Mouse (Mus musculus) liver, adult 2 months (tissue): ENCODE measurements at regions not wholly inside any gene's neighbourhood (a gene's known extent, or its start where the extent isn't known, plus 50 kb on each side); places are given as distances from the start of the nearest gene placed in this dataset.

Experiments
- DNase-seq: peaks from one replicate; pipeline ENCODE4 v3.0.0-alpha.2; 2011; ENCODE audit warnings: low read depth, low spot score; ENCODE audit errors: extremely low read depth
- H3K27ac ChIP-seq: fragments of 200-500 bp; replicated peaks from 2 replicates; pipeline ENCODE4 v1.5.1; 2012; ENCODE audit warnings: low read depth, mild to moderate bottlenecking, control low read depth, inconsistent platforms, low read length; ENCODE audit not compliant: insufficient read depth
- H3K27me3 ChIP-seq: fragments of 200-500 bp; 2 replicates; pipeline ENCODE4 v1.6.1; 2012; ENCODE audit warnings: mild to moderate bottlenecking, moderate library complexity, low read length, inconsistent platforms; ENCODE audit not compliant: control insufficient read depth, insufficient read depth
- H3K36me3 ChIP-seq: fragments of 200-500 bp; 2 replicates; pipeline ENCODE4 v1.6.1; 2012; ENCODE audit warnings: low read length, inconsistent platforms; ENCODE audit not compliant: control insufficient read depth, insufficient read depth
- H3K4me1 ChIP-seq: fragments of 200-500 bp; 2 replicates; pipeline ENCODE4 v1.6.1; 2011; ENCODE audit warnings: low read length; ENCODE audit not compliant: control insufficient read depth, insufficient read depth
- H3K4me3 ChIP-seq: fragments of 200-500 bp; 2 replicates; pipeline ENCODE4 v1.5.1; 2011; ENCODE audit warnings: low read depth, mild to moderate bottlenecking, control low read depth, low read length, moderate library complexity; ENCODE audit not compliant: insufficient read depth
- H3K79me2 ChIP-seq: fragments of 200-500 bp; 2 replicates; pipeline ENCODE4 v1.6.1; 2012; ENCODE audit warnings: inconsistent platforms, mild to moderate bottlenecking, low read length, moderate library complexity; ENCODE audit not compliant: control insufficient read depth, insufficient read depth
- H3K9ac ChIP-seq: fragments of 200-500 bp; 2 replicates; pipeline ENCODE4 v1.6.1; 2012; ENCODE audit warnings: low read depth, mild to moderate bottlenecking, control low read depth, inconsistent platforms, low read length
- CTCF ChIP-seq: fragments of 200-500 bp; IDR thresholded peaks from 2 replicates; pipeline ENCODE4 v1.5.1; 2011; ENCODE audit warnings: low read depth, low read length, control low read depth
- POLR2A ChIP-seq: fragments of 200-500 bp; IDR thresholded peaks from 2 replicates; pipeline ENCODE4 v1.6.1; 2011; ENCODE audit warnings: low read length, control low read depth; ENCODE audit not compliant: insufficient read depth; ENCODE audit errors: extremely low read depth
- WGBS: fragments of 180-500 bp; shearing (Covaris S2); methylation state at CpG from one replicate; pipeline ENCODE4 v1.1.7; 2018; 5-methylcytosine and 5-hydroxymethylcytosine counted together

GRCm38 (mm10) chr19:15510395-15510794 is 436.7 kb downstream of the Psat1 start:
- Histone ChIP-seq H3K4me3 (no peak overlapping the region), H3K36me3 (no peaks in the 10 kb centered on the region), H3K9ac (no peak overlapping the region), H3K79me2 (no peaks in the 10 kb centered on the region), H3K27ac (no peak overlapping the region), H3K4me1 (no peaks in the 10 kb centered on the region), H3K27me3 (no peaks in the 10 kb centered on the region; the same call in 1 of the 2 replicates)
- TF ChIP-seq CTCF (no peak), POLR2A (no peak)
- no peak for DNase-seq
- WGBS = 83% methylated on average over 1 of the region's 1 CpGs

- TF ChIP-seq CTCF (no peak), POLR2A (no peak)
- H3K36me3 ChIP-seq = no peaks in the 10 kb centered on the region
- H3K4me1 ChIP-seq = no peaks in the 10 kb centered on the region
- no peaks in the 10 kb centered on the region for H3K79me2 ChIP-seq
- no peak overlapping the region for H3K27ac ChIP-seq
- H3K4me3 ChIP-seq = no peak overlapping the region
- H3K27me3 ChIP-seq = no peaks in the 10 kb centered on the region
- no peak for DNase-seq
- H3K9ac ChIP-seq = no peak overlapping the region
- 75% methylated on average over 1 of the region's 1 CpGs for WGBS
These were observed 444.2 kb downstream of the Psat1 start for GRCm38 (mm10) chr19:15502985-15503354.

- Histone ChIP-seq H3K27ac (no peak overlapping the region), H3K9ac (no peak overlapping the region), H3K79me2 (no peaks in the 10 kb centered on the region), H3K4me1 (no peaks in the 10 kb centered on the region), H3K27me3 (no peaks in the 10 kb centered on the region), H3K36me3 (no peaks in the 10 kb centered on the region), H3K4me3 (no peak overlapping the region)
- TF ChIP-seq POLR2A = no peak
- no peak for TF ChIP-seq CTCF
- 86% methylated on average over 9 of the region's 9 CpGs for WGBS
- no peak for DNase-seq
These were observed 444.7 kb downstream of the Psat1 start for GRCm38 (mm10) chr19:15502315-15502984.

GRCm38 (mm10) chr19:15495532-15495931 is 451.6 kb downstream of the Psat1 start:
- Histone ChIP-seq H3K36me3 (no peaks in the 10 kb centered on the region), H3K79me2 (no peaks in the 10 kb centered on the region), H3K4me1 (no peaks in the 10 kb centered on the region), H3K4me3 (no peak overlapping the region), H3K9ac (no peak overlapping the region), H3K27ac (no peak overlapping the region), H3K27me3 (no peaks in the 10 kb centered on the region)
- whole genome bisulfite sequencing = 90% methylated on average over 1 of the region's 1 CpGs
- no peak for DNase-seq
- no peak for TF ChIP-seq CTCF
- no peak for TF ChIP-seq POLR2A

- DNase-seq = no peak
- Histone ChIP-seq H3K79me2 (no peaks in the 10 kb centered on the region), H3K9ac (no peak overlapping the region), H3K4me1 (no peaks in the 10 kb centered on the region), H3K36me3 (no peaks in the 10 kb centered on the region), H3K27me3 (no peaks in the 10 kb centered on the region), H3K4me3 (no peak overlapping the region), H3K27ac (no peak overlapping the region)
- no peak for TF ChIP-seq POLR2A
- TF ChIP-seq CTCF = no peak
- WGBS = 86% methylated on average over 5 of the region's 5 CpGs
These were observed 459.6 kb downstream of the Psat1 start for GRCm38 (mm10) chr19:15487576-15487975.

- no peak overlapping the region for H3K27ac ChIP-seq
- H3K4me3 ChIP-seq = no peak overlapping the region
- no peaks in the 10 kb centered on the region for H3K4me1 ChIP-seq
- no peaks in the 10 kb centered on the region for H3K27me3 ChIP-seq
- TF ChIP-seq POLR2A (no peak), CTCF (no peak)
- no peak for DNase-seq
- no peaks in the 10 kb centered on the region for H3K36me3 ChIP-seq
- no peak overlapping the region for H3K9ac ChIP-seq
- WGBS = 73% methylated on average over 8 of the region's 8 CpGs
- H3K79me2 ChIP-seq = no peaks in the 10 kb centered on the region
These were observed 465.5 kb downstream of the Psat1 start for GRCm38 (mm10) chr19:15481605-15482004.
